Mouse (Mus musculus): ENCODE results near the gene Bbx. TPM values are rescaled to one million over a fixed set of nuclear protein-coding genes. Genes with fewer than 3 reads are reported as not detected.

The Bbx gene
- polyA plus RNA-seq, 1 experiment = 7.2 TPM

- TF ChIP-seq CTCF (IDR thresholded peaks at IDR 0.05; ENCODE audit: borderline replicate concordance, control insufficient read depth, extremely low read depth, insufficient read depth, low read length, poor library complexity) (no peak), POLR2A (IDR thresholded peaks at IDR 0.05; ENCODE audit: control insufficient read depth, extremely low read depth, insufficient read depth, low read length, poor library complexity) (no peak)
- H3K27me3 ChIP-seq (ENCODE audit: control insufficient read depth, insufficient read depth, low read length) = no peaks in the 10 kb centered on the region
- DNase-seq = no peak
- H3K27ac ChIP-seq (ENCODE audit: control insufficient read depth, insufficient read depth, low read length) = no peak overlapping the region
- no peak overlapping the region for H3K4me3 ChIP-seq (ENCODE audit: control insufficient read depth, insufficient read depth, low read length)
- no peaks in the 10 kb centered on the region for H3K36me3 ChIP-seq (ENCODE audit: control insufficient read depth, insufficient read depth, low read length)
- 29% methylated on average over 8 of the region's 8 CpGs for WGBS
- H3K4me1 ChIP-seq (replicated peaks; ENCODE audit: control insufficient read depth, insufficient read depth, low read length) = no peaks in the 10 kb centered on the region
Observed at GRCm38 (mm10) chr16:50298743-50299443, 133.3 kb downstream of the Bbx start.

GRCm38 (mm10) chr16:50293502-50294228, 138.5 kb downstream of the Bbx start:
- Histone ChIP-seq H3K27ac (ENCODE audit: control insufficient read depth, insufficient read depth, low read length) (no peak overlapping the region), H3K36me3 (ENCODE audit: control insufficient read depth, insufficient read depth, low read length) (no peaks in the 10 kb centered on the region), H3K4me1 (replicated peaks; ENCODE audit: control insufficient read depth, insufficient read depth, low read length) (no peaks in the 10 kb centered on the region), H3K4me3 (ENCODE audit: control insufficient read depth, insufficient read depth, low read length) (no peak overlapping the region), H3K27me3 (ENCODE audit: control insufficient read depth, insufficient read depth, low read length) (no peaks in the 10 kb centered on the region)
- no peak for DNase-seq
- 85% methylated on average over 4 of the region's 4 CpGs for WGBS
- TF ChIP-seq POLR2A (IDR thresholded peaks at IDR 0.05; ENCODE audit: control insufficient read depth, extremely low read depth, insufficient read depth, low read length, poor library complexity) (no peak), CTCF (IDR thresholded peaks at IDR 0.05; ENCODE audit: borderline replicate concordance, control insufficient read depth, extremely low read depth, insufficient read depth, low read length, poor library complexity) (no peak)

- H3K27ac ChIP-seq (ENCODE audit: control insufficient read depth, insufficient read depth, low read length) = no peak overlapping the region
- H3K4me3 ChIP-seq (ENCODE audit: control insufficient read depth, insufficient read depth, low read length) = no peak overlapping the region
- DNase-seq = no peak
- no peaks in the 10 kb centered on the region for H3K27me3 ChIP-seq (ENCODE audit: control insufficient read depth, insufficient read depth, low read length)
- no peak for TF ChIP-seq CTCF (IDR thresholded peaks at IDR 0.05; ENCODE audit: borderline replicate concordance, control insufficient read depth, extremely low read depth, insufficient read depth, low read length, poor library complexity)
- no peak for TF ChIP-seq POLR2A (IDR thresholded peaks at IDR 0.05; ENCODE audit: control insufficient read depth, extremely low read depth, insufficient read depth, low read length, poor library complexity)
- 92% methylated on average over 5 of the region's 5 CpGs for WGBS
- no peaks in the 10 kb centered on the region for H3K36me3 ChIP-seq (ENCODE audit: control insufficient read depth, insufficient read depth, low read length)
- no peaks in the 10 kb centered on the region for H3K4me1 ChIP-seq (replicated peaks; ENCODE audit: control insufficient read depth, insufficient read depth, low read length)
Observed at GRCm38 (mm10) chr16:50292834-50293233, 139.4 kb downstream of the Bbx start.

GRCm38 (mm10) chr16:50289764-50290163, 142.4 kb downstream of the Bbx start:
- DNase-seq = no peak
- WGBS = 92% methylated on average over 5 of the region's 5 CpGs
- Histone ChIP-seq H3K27me3 (ENCODE audit: control insufficient read depth, insufficient read depth, low read length) (no peaks in the 10 kb centered on the region), H3K4me1 (replicated peaks; ENCODE audit: control insufficient read depth, insufficient read depth, low read length) (no peaks in the 10 kb centered on the region), H3K27ac (ENCODE audit: control insufficient read depth, insufficient read depth, low read length) (no peak overlapping the region), H3K4me3 (ENCODE audit: control insufficient read depth, insufficient read depth, low read length) (no peak overlapping the region), H3K36me3 (ENCODE audit: control insufficient read depth, insufficient read depth, low read length) (no peaks in the 10 kb centered on the region)
- TF ChIP-seq POLR2A (IDR thresholded peaks at IDR 0.05; ENCODE audit: control insufficient read depth, extremely low read depth, insufficient read depth, low read length, poor library complexity) = no peak
- TF ChIP-seq CTCF (IDR thresholded peaks at IDR 0.05; ENCODE audit: borderline replicate concordance, control insufficient read depth, extremely low read depth, insufficient read depth, low read length, poor library complexity) = no peak

- WGBS = 97% methylated on average over 4 of the region's 4 CpGs
- no peak for DNase-seq
- TF ChIP-seq CTCF (IDR thresholded peaks at IDR 0.05; ENCODE audit: borderline replicate concordance, control insufficient read depth, extremely low read depth, insufficient read depth, low read length, poor library complexity) = no peak
- no peak for TF ChIP-seq POLR2A (IDR thresholded peaks at IDR 0.05; ENCODE audit: control insufficient read depth, extremely low read depth, insufficient read depth, low read length, poor library complexity)
- no peak overlapping the region for H3K4me3 ChIP-seq (ENCODE audit: control insufficient read depth, insufficient read depth, low read length)
- H3K4me1 ChIP-seq (replicated peaks; ENCODE audit: control insufficient read depth, insufficient read depth, low read length) = no peaks in the 10 kb centered on the region
- H3K36me3 ChIP-seq (ENCODE audit: control insufficient read depth, insufficient read depth, low read length) = no peaks in the 10 kb centered on the region
- no peak overlapping the region for H3K27ac ChIP-seq (ENCODE audit: control insufficient read depth, insufficient read depth, low read length)
- H3K27me3 ChIP-seq (ENCODE audit: control insufficient read depth, insufficient read depth, low read length) = no peaks in the 10 kb centered on the region
Observed at GRCm38 (mm10) chr16:50272813-50273212, 159.4 kb downstream of the Bbx start.

GRCm38 (mm10) chr16:50262647-50263046, 169.5 kb downstream of the Bbx start:
- H3K4me1 ChIP-seq (replicated peaks; ENCODE audit: control insufficient read depth, insufficient read depth, low read length) = no peaks in the 10 kb centered on the region
- peaks cover 11% of the 10 kb centered on the region for H3K36me3 ChIP-seq (ENCODE audit: control insufficient read depth, insufficient read depth, low read length)
- no peak overlapping the region for H3K27ac ChIP-seq (ENCODE audit: control insufficient read depth, insufficient read depth, low read length)
- 96% methylated on average over 4 of the region's 4 CpGs for WGBS
- H3K27me3 ChIP-seq (ENCODE audit: control insufficient read depth, insufficient read depth, low read length) = no peaks in the 10 kb centered on the region
- no peak for TF ChIP-seq CTCF (IDR thresholded peaks at IDR 0.05; ENCODE audit: borderline replicate concordance, control insufficient read depth, extremely low read depth, insufficient read depth, low read length, poor library complexity)
- no peak for TF ChIP-seq POLR2A (IDR thresholded peaks at IDR 0.05; ENCODE audit: control insufficient read depth, extremely low read depth, insufficient read depth, low read length, poor library complexity)
- no peak overlapping the region for H3K4me3 ChIP-seq (ENCODE audit: control insufficient read depth, insufficient read depth, low read length)
- DNase-seq = no peak
